In the genomic region with DNA sequence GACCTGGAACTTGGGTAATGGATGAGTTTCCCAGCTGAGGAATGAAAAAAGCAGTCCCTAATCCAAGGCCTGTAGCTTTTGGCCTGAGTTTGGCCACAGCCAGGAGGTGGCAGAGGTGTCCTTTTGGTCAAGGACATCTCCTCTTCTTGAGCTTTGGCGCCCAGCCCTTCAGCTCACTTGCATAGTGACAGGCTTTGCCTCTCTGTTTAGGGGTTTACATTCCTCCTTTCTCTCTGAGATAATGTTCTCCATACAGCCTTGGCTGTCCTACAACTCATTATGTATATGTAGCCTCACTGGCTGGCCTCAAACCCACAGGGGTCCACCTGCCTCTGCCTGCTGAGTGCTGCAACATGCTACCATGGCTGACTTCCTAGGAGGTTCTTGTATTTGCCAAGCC, we compare ENCODE assay signal across 17 mouse cellular contexts. TPM values are rescaled to one million over a fixed set of nuclear protein-coding genes. Genes with fewer than 3 reads are reported as not detected.
"Had no signal": no experiment of that assay in that cellular context is flagged by ENCODE, and none has a peak within 500 bp of the region (broad histone marks: within the 10 kb centered on the region; RNA-seq: fewer than 3 reads in every experiment).

No protein-coding gene starts in this region.

- DNase-seq: kidney, postnatal 10 days; kidney, postnatal 4 days; lung, postnatal 14 days; thymus, adult 18-20 months; thymus, postnatal 14 days had no signal

- H3K9me3 ChIP-seq: limb, embryonic 10.5 days; liver, embryonic 12.5 days; lung, embryonic 15.5 days; midbrain, embryonic 15.5 days; neural tube, embryonic 12.5 days had no signal

- H3K36me3 ChIP-seq: limb, embryonic 10.5 days; liver, embryonic 12.5 days; lung, embryonic 15.5 days; midbrain, embryonic 15.5 days; neural tube, embryonic 12.5 days had no signal

- H3K4me3 ChIP-seq: layer of hippocampus, adult 2 months; limb, embryonic 10.5 days; liver, embryonic 12.5 days; lung, embryonic 15.5 days; megakaryocyte, embryonic 14.5 days; midbrain, embryonic 15.5 days; neural tube, embryonic 12.5 days had no signal

- H3K27me3 ChIP-seq: liver, embryonic 12.5 days; lung, embryonic 15.5 days; midbrain, embryonic 15.5 days; neural tube, embryonic 12.5 days had no signal

- H3K9ac ChIP-seq: liver, embryonic 12.5 days; lung, embryonic 15.5 days; midbrain, embryonic 15.5 days; neural tube, embryonic 12.5 days had no signal

- H3K4me2 ChIP-seq: liver, embryonic 12.5 days; lung, embryonic 15.5 days; midbrain, embryonic 11.5 days; midbrain, embryonic 15.5 days; neural tube, embryonic 12.5 days had no signal

- H3K27ac ChIP-seq: layer of hippocampus, adult 2 months; limb, embryonic 10.5 days; liver, embryonic 12.5 days; lung, embryonic 15.5 days; macrophage; midbrain, embryonic 15.5 days; neural tube, embryonic 12.5 days had no signal

- ATAC-seq: liver, embryonic 12.5 days; midbrain, embryonic 15.5 days had no signal

- H3K4me1 ChIP-seq: liver, embryonic 12.5 days; lung, embryonic 15.5 days had no signal

RNA-seq across cellular contexts. Expression of a gene that starts 22.5 kb away (rescaled TPM):
- total RNA-seq: monocyte, adult 5-6 weeks; neutrophil, adult 5-6 weeks had no signal

RNA-seq across cellular contexts. Expression of a gene that starts 30.0 kb away (rescaled TPM):
- total RNA-seq: neutrophil, adult 5-6 weeks had no signal
- polyA plus RNA-seq: liver, embryonic 12.5 days; liver, embryonic 16.5 days had no signal

RNA-seq across cellular contexts. Expression of a gene that starts 44.2 kb away (rescaled TPM):
- total RNA-seq: monocyte, adult 5-6 weeks; neutrophil, adult 5-6 weeks had no signal
